Mouse (Mus musculus): ENCODE measurements around the gene Ctsw. TPM values are rescaled to one million over a fixed set of nuclear protein-coding genes. Genes with fewer than 3 reads are reported as not detected.

The Ctsw gene
- total RNA-seq, 1 experiment from 2014 or later = not detected

- DNase-seq = no peak
These were observed 5.1 kb downstream of the Ctsw start for GRCm38 (mm10) chr19:5463212-5463611.

DNA sequence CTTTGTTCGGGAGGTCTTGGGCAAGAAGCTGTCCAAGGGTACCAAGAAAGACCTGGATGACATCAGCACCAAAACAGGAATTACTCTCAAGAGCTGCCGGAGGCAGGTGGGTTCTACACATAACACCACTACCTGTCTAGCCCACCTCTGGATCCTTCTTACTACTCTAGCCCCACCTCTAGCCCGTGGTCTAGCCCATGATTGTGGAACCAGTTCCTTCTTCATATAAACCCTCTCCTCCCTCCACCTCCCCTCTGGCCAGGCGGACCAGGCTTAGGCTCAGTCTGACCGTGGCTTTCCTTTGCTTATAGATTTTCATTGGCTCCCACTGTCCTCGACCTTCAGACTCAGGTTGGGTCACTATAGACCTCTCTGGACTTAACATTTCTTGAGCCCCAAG lies 6.9 kb downstream of the Ctsw start:
- DNase-seq = no peak

GRCm38 (mm10) chr19:5460465-5460911 lies 7.8 kb downstream of the Ctsw start, which contains the start of gene Fibp:
Gene Fibp (plus strand): TSS chr19:5460615.
- peak; percentile 84 for DNase-seq

GRCm38 (mm10) chr19:5459896-5460295 lies 8.4 kb downstream of the Ctsw start:
- DNase-seq = no peak

DNA sequence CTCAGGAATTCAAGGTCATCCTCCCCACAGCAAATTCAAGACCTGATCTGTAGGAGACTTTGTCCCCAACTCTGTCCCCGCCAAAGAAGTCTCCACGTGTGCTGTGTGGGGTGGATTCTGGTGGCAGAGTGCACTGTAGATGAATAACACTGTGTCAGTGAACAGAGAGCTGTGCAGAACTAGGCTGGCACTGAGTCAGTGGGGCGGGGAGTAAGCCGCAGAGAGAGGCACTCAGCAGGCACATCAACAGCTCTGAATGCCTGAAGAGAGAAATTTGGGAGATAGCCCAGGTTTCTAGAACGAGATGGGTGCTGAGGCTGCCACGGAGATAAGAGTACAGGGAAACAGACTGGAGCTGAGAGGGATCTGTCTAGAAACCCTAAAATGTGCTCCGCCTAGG lies 9.3 kb downstream of the Ctsw start:
- no peak for DNase-seq

- no peak for DNase-seq
These were observed 10.4 kb downstream of the Ctsw start, which contains the start of gene Ccdc85b for GRCm38 (mm10) chr19:5457746-5458442. Gene Ccdc85b (minus strand): TSS chr19:5457894.

DNA sequence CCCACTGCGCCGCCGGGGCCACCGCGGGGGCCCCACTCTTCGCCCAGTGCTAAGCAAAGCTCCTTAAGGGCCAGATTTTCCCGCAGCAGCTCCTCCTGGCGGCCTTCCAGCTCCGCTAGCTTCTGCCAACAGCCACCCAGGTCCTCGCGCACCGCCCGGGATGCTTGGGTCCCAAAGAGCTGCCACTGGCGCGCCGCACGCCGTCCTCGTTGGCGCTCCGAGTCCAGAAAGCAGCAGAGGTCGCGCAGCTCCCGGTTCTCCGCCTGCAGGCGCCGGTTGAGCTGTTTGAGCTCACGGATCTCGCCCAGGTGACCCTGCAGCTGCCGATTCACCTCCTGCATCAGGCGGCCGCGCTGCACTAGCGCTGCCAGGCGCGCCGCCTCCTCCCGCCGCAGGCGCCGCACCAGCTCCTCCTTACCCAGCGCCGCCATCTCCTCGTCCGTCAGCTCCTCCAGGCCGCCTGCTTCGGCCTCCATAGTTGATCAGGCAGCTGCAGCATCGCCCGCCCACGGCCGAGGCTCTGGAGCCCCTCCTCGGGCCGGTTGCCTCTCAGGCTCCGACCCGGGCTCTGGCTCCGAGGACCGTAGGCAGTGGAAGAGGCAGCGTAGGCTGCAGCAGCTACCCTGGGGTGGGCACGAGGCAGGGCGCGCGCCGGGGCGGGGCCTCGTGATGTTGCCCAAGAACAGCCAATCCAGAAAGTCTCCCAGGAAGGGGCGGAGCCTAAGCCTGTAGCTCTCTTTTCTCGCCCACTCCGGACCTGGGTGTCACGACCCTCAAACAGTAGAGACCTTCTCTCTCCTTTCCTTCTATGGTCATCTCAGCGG lies 11.2 kb downstream of the Ctsw start:
- peak; percentile 95 for DNase-seq

DNA sequence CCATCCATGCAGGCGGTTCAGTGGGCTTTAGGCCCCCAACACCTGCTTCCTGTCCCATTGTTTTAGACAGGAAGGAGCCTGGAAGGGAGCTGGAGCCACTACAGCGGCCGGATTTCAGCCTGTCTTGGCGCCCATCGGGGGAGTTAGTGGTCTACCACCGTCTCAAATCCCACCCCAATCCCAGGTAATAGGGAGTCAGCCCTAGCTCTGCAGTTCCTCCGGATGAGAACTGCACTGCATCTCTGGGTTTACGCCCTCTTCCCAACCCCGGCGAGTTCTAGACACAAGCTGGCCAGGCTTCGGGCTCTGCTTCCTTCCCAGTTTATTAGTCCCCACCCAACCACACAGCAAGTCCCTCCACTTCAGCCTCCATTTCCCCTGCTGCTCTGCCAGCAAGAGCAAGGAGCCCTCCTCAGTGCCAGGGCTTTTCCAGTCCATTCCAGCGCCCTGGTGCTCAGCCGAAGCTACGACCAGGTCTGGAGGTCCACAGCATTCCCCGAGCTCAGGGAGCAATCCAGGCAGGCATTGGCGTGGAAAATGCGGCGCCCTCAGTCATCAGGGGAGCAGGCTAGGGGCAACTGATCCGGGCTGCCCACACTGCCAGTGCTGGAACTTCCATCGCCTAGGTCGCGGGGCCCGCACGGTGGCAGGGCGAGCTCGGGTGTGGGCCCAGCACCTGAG lies 11.9 kb downstream of the Ctsw start:
- DNase-seq = no peak

GRCm38 (mm10) chr19:5455568-5455967 lies 12.7 kb downstream of the Ctsw start:
- no peak for DNase-seq

GRCm38 (mm10) chr19:5455037-5455436 lies 13.3 kb downstream of the Ctsw start:
- DNase-seq = no peak

- no peak for DNase-seq
These were observed 16.5 kb downstream of the Ctsw start for GRCm38 (mm10) chr19:5451766-5452165.

DNA sequence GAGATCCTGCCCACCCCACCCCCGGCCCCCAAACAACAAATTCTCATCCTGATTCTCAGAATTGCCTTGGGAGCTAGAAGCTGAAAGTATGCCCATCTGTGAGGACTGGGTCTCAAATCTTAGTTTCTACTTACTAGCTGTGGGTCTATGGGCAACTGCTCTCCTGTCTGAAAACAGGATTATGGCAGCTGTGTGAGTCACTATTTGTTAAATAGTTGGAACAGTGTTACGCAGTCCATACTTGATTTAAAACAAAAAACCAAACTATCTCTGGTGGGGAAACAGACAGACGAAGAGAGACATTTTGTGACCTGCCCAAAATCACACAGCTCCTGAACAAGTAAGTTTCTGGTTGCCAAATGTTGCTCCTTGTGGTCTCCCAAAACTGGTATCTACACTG lies 18.6 kb downstream of the Ctsw start:
- no peak for DNase-seq

GRCm38 (mm10) chr19:5448354-5449150 lies 19.8 kb downstream of the Ctsw start:
- DNase-seq = peak; percentile 55

GRCm38 (mm10) chr19:5447515-5448353 lies 20.6 kb downstream of the Ctsw start, which contains the start of gene Fosl1:
Gene Fosl1 (plus strand): TSS chr19:5447547.
- peak; percentile 73 for DNase-seq

DNA sequence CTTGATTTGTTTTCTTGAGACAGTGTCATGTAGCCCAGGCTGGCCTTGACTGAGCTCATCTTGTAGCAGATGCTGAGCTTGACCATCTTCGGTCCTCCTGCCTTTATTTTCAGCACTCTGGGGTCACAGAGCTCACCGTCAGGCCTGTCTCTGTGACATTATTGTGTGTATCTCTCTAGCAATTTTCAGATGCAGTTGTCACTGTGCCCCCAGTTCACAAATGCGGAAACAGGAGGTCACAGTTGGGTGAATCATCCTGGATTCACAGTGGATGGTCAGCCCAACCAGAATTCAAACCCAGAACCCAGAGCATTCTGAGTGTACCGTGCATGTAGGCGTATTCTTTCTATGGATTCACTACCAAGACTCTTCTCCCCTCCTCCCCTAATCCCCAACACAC lies 22.6 kb downstream of the Ctsw start:
- DNase-seq = no peak

GRCm38 (mm10) chr19:5444954-5445353 lies 23.4 kb downstream of the Ctsw start:
- DNase-seq = no peak

DNA sequence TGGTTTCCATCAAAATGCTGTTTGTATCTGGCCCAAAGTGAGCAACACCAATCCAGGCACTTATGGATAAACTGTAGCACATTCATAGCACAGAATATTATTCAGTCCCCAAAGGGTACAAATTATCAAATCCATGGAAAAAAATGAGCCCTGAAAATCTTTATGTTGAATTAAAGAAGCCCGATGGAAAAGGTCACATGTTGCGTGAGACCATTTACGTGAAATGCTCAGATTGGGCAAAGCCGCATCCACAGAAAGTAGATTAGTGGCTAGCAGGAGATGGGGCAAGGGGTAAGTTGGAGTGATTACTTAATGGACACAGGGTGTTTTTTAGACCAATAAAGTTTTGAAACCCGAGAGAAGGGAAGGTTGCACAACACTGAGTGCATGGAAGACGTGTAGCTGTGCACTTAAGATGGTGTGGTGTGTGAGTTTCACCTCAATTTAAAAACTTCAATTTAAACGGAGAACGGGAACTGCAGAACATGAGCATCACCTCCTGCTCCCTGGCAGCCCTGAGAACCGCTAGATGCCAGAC lies 23.9 kb downstream of the Ctsw start:
- no peak for DNase-seq

GRCm38 (mm10) chr19:5433951-5434350 lies 34.4 kb downstream of the Ctsw start:
- no peak for DNase-seq

GRCm38 (mm10) chr19:5432992-5433852 lies 35.1 kb downstream of the Ctsw start:
- peak; percentile 58 for DNase-seq
